Mouse (Mus musculus) liver, embryonic 14.5 days (tissue): ENCODE measurements around the gene Gjc1. TPM values are rescaled to one million over a fixed set of nuclear protein-coding genes. Genes with fewer than 3 reads are reported as not detected.

Experiments
- ATAC-seq: fragments of 200-750 bp; cut with Nextera tagmentation; 2 replicates; pipeline ENCODE4 v1.8.0; 2017; ENCODE audit warnings: moderate number of reproducible peaks, mild to moderate bottlenecking, moderate library complexity; ENCODE audit not compliant: insufficient read depth
- DNase-seq, 3 experiments: peaks; one replicate each; pipeline ENCODE4 v3.0.0-alpha.2; 2012 to 2013; ENCODE audit warnings: low read depth in 3 of 3, low spot score in 3 of 3
- H3K27ac ChIP-seq: fragments of 300-500 bp; sonication (generic); 2 replicates; pipeline ENCODE4 v1.5.1; 2014; ENCODE audit warnings: moderate library complexity, mild to moderate bottlenecking, control low read depth, inconsistent platforms
- H3K27me3 ChIP-seq: fragments of 300-500 bp; sonication (generic); 2 replicates; pipeline ENCODE4 v1.6.1; 2014; ENCODE audit warnings: mild to moderate bottlenecking, low read length, moderate library complexity; ENCODE audit not compliant: control insufficient read depth, insufficient read depth
- H3K36me3 ChIP-seq: fragments of 300-500 bp; sonication (generic); replicated peaks from 2 replicates; pipeline ENCODE4 v1.6.1; 2014; ENCODE audit warnings: low read depth; ENCODE audit not compliant: control insufficient read depth, insufficient read depth
- H3K4me1 ChIP-seq, 2 experiments: fragments of 200-500 bp in 1 of 2; fragments of 300-500 bp in 1 of 2; sonication (generic) in 1 of 2; replicated peaks; 2 replicates each; pipeline ENCODE4 v1.6.1; 2012 to 2014; ENCODE audit warnings: antibody characterized with exemption in 1 of 2, inconsistent platforms in 1 of 2, low read length in 1 of 2; ENCODE audit not compliant: control insufficient read depth in 2 of 2, insufficient read depth in 2 of 2
- H3K4me2 ChIP-seq: fragments of 300-500 bp; sonication (generic); 2 replicates; pipeline ENCODE4 v1.6.1; 2014; ENCODE audit warnings: low read depth, mild to moderate bottlenecking, control low read depth, moderate library complexity
- H3K4me3 ChIP-seq, 2 experiments: fragments of 200-500 bp in 1 of 2; fragments of 300-500 bp in 1 of 2; sonication (generic) in 1 of 2; 2 replicates each; pipeline ENCODE4 v1.5.1; 2012 to 2014; ENCODE audit warnings: low read depth in 2 of 2, low read length in 2 of 2, mild to moderate bottlenecking in 2 of 2, control low read depth in 1 of 2, inconsistent platforms in 1 of 2, moderate library complexity in 1 of 2; ENCODE audit not compliant: insufficient read depth in 1 of 2
- H3K9ac ChIP-seq: fragments of 300-500 bp; sonication (generic); replicated peaks from 2 replicates; pipeline ENCODE4 v1.6.1; 2014; ENCODE audit warnings: mild to moderate bottlenecking, control low read depth, moderate library complexity
- H3K9me3 ChIP-seq: fragments of 300-500 bp; sonication (generic); 2 replicates; pipeline ENCODE4 v1.6.1; 2016; ENCODE audit warnings: low read length, mixed read lengths; ENCODE audit not compliant: control insufficient read depth
- CTCF ChIP-seq: IDR thresholded peaks from 2 replicates; pipeline ENCODE4 v1.5.1; 2016; ENCODE audit warnings: antibody characterized with exemption, low read depth, control low read depth
- EP300 ChIP-seq: IDR thresholded peaks from 2 replicates; pipeline ENCODE4 v1.6.1; 2016; ENCODE audit warnings: antibody characterized with exemption, low read depth
- WGBS: fragments of 180-500 bp; shearing (Covaris S2); extraction: QIAGEN DNeasy Blood & Tissue Kit; methylation state at CpG from one replicate; pipeline ENCODE4 v1.1.7; 2014; ENCODE audit not compliant: insufficient replicate concordance; 5-methylcytosine and 5-hydroxymethylcytosine counted together
- polyA plus RNA-seq, 2 experiments: library from polyadenylated mRNA; depleted of rRNA in 1 of 2; stranded (reverse) in 1 of 2; unstranded in 1 of 2; fragments of >200 nt; fragmentation: Nextera tagmentation in 1 of 2; extraction: Ambion mirVana in 1 of 2; gene quantifications; 2 replicates each; pipeline versions ENCODE4 v1.2.1 to v1.2.3; 2012 to 2014

The Gjc1 gene
- polyA plus RNA-seq, 2 experiments = 1.1 to 1.7 TPM

- no peak overlapping the region for H3K4me3 ChIP-seq
- 62% methylated on average over 6 of the region's 6 CpGs for WGBS
- no peak overlapping the region for H3K27ac ChIP-seq
- no peak overlapping the region for H3K9ac ChIP-seq
- no peak overlapping the region for H3K4me2 ChIP-seq
- no peak for DNase-seq
- no peaks in the 10 kb centered on the region; a peak in 1 of 4 replicates for H3K4me1 ChIP-seq
- peaks cover under 1% of the 10 kb centered on the region for H3K27me3 ChIP-seq
- no peak for TF ChIP-seq EP300
- no peaks in the 10 kb centered on the region for H3K9me3 ChIP-seq
- H3K36me3 ChIP-seq = no peaks in the 10 kb centered on the region
- no peak for ATAC-seq
Observed at GRCm38 (mm10) chr11:102769141-102769540, 50.4 kb downstream of the Gjc1 start.

DNA sequence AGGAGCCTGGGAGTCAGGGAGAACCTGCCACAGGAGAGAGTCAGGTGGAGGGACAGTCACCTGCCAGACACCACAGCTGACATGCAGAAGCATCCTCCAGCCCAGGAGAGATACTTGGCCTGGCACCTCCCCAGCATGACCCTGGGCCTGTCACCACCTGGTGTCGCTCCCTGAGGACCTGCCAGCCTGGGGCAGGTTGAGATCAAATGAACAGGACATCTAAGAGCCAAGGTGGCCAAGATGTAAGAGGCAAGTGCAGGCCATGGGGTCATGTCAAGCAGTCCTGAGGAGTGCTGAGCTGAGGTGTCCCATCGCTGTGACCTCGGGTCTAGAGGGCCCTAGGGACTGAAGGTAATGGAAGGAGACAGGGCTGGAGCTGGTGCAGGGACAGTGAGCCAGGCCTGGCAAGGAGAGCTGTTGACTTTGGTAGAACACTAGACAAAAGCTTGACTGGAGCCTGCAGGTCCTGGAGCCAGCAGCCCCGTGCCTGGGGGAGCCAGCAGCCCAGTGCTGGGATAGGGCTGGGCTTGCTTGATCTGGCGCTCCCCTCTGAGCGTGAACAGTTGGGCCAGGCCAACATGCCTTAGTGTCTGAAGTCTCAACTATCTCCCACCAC lies 52.3 kb downstream of the Gjc1 start:
- H3K27me3 ChIP-seq = peaks cover 9% of the 10 kb centered on the region
- no peak overlapping the region for H3K27ac ChIP-seq
- no peak overlapping the region for H3K4me2 ChIP-seq
- H3K36me3 ChIP-seq = no peaks in the 10 kb centered on the region
- TF ChIP-seq CTCF = no peak
- TF ChIP-seq EP300 = no peak
- H3K9me3 ChIP-seq = no peaks in the 10 kb centered on the region
- no peak overlapping the region for H3K4me3 ChIP-seq
- no peak overlapping the region for H3K9ac ChIP-seq
- ATAC-seq = no peak
- 47% methylated on average over 6 of the region's 6 CpGs for WGBS
- H3K4me1 ChIP-seq = no peaks in the 10 kb centered on the region
- DNase-seq = no peak

DNA sequence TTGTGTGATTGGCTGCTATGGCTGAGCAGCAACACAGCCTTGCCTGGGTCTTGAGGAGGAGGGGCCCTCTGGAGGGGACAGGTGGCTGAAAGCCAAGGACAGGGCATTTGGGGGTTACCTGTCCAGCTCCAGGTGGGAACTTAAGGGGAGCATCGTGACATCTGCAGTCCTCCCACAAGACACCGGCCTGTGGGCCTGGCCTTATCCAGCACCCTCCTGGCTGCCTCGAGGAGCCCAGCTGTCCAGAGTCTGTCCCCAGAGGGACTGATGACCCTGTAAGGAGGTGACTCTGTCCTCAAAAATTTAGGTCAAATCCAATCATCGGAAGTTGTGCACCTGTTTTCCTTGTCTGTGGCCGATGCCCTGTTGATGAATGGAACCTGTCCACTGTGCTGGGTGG lies 54.1 kb downstream of the Gjc1 start:
- TF ChIP-seq CTCF (no peak), EP300 (no peak)

DNA sequence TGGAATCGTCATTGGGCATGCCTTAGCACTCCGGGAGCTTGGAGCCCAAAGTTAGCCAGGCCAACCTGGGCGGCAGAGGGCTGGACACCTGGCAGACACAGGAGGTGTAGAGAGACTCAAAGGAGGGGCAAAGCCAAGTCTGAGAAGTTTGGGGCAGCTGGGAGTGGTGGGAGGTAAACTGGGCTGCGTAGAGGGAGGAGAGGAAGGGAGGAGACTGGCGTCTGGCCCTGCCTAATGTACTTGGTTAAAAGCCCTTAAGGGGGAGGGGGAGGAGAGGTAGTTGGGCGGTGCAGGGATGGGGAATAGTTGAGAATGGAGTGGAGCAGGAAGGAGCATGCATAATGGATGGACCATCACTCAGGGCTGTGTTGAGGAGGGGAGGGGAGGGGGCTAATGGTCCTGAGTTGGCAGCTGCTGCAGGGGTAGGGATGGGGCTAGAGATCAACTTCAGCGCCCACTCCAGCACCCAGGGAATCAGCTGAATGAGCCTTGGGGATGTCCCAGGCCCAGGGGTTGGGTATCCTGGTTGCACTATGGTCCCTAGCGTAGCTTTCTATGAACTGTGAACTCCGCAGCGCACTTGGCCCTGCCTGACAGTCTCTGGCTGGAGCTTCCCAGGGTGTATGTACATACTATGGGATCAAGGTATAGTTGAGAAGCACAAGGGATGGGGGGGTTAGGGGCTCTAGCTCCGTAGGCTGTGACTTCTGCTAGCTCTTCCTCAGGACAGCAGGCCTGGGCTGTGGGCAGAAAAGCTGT lies 56.3 kb downstream of the Gjc1 start:
- TF ChIP-seq CTCF = no peak
- TF ChIP-seq EP300 = no peak
- H3K9ac ChIP-seq = no peak overlapping the region
- peaks cover 31% of the 10 kb centered on the region for H3K27me3 ChIP-seq
- no peak overlapping the region for H3K4me3 ChIP-seq
- H3K27ac ChIP-seq = no peak overlapping the region
- H3K4me2 ChIP-seq = no peak overlapping the region
- no peaks in the 10 kb centered on the region for H3K4me1 ChIP-seq
- H3K9me3 ChIP-seq = no peaks in the 10 kb centered on the region
- 55% methylated on average over 11 of the region's 11 CpGs for WGBS
- no peak for DNase-seq
- no peaks in the 10 kb centered on the region for H3K36me3 ChIP-seq
- no peak for ATAC-seq

More for the DNA sequence above, 54.1 kb downstream of the Gjc1 start:
- no peak overlapping the region for H3K4me2 ChIP-seq
- peaks cover 27% of the 10 kb centered on the region for H3K27me3 ChIP-seq
- no peak overlapping the region for H3K4me3 ChIP-seq
- WGBS = 68% methylated on average over 5 of the region's 5 CpGs
- no peaks in the 10 kb centered on the region for H3K9me3 ChIP-seq
- DNase-seq (no peak), ATAC-seq (no peak)
- H3K36me3 ChIP-seq = no peaks in the 10 kb centered on the region
- no peak overlapping the region for H3K9ac ChIP-seq
- no peak overlapping the region for H3K27ac ChIP-seq
- H3K4me1 ChIP-seq = no peaks in the 10 kb centered on the region

DNA sequence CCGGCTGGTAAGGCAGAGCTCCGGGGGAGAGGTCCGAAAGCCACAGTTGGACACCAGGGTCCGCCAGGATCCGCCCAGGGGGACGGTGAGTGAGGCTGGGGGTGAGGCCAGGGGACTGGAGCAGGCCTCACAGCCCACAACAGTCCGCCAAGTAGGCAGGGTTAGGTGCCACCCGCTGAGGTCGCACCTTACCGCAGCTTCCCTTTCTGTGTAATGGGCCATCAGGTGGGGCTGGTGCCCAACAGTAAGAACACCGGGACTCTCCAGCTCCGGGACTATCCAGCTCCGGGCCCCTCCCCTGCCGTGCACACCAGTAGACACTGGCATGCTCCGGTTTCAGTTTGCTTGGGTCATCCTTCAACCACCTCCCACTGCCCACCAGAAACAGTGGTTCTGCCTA lies 57.3 kb downstream of the Gjc1 start:
- Histone ChIP-seq H3K4me3 (no peak overlapping the region), H3K27ac (no peak overlapping the region)
- WGBS = 12% methylated on average over 15 of the region's 15 CpGs

More for the DNA sequence above, 57.3 kb downstream of the Gjc1 start:
- no peaks in the 10 kb centered on the region for H3K9me3 ChIP-seq
- ATAC-seq = no peak
- no peaks in the 10 kb centered on the region for H3K36me3 ChIP-seq
- DNase-seq = no peak
- H3K4me1 ChIP-seq = no peaks in the 10 kb centered on the region
- H3K27me3 ChIP-seq = peaks cover 31% of the 10 kb centered on the region
- TF ChIP-seq EP300 (no peak), CTCF (no peak)
- peak overlapping the region; percentile 65 for H3K4me2 ChIP-seq
- H3K9ac ChIP-seq = no peak overlapping the region
